Mouse (Mus musculus): Measurements from ENCODE around the gene Myrip. TPM values are rescaled to one million over a fixed set of nuclear protein-coding genes. Genes with fewer than 3 reads are reported as not detected.
A peak's percentile ranks its signal among the peaks of the same experiment; 100 is the strongest.

Gene Myrip
- polyA plus RNA-seq, 1 experiment from 2014 or later, result 0.38 TPM

GRCm38 (mm10) chr9:120356490-120356889 is 55.2 kb downstream of the Myrip start:
- Histone ChIP-seq H3K4me3 (replicated peaks) (no peak overlapping the region), H3K36me3 (no peaks in the 10 kb centered on the region), H3K4me2 (no peak overlapping the region), H3K27me3 (no peaks in the 10 kb centered on the region), H3K9me3 (no peaks in the 10 kb centered on the region), H3K9ac (replicated peaks) (no peak overlapping the region), H3K27ac (no peak overlapping the region), H3K4me1 (replicated peaks) (peaks cover 9% of the 10 kb centered on the region; the same call in 1 of the 2 replicates)
- WGBS, result 77% methylated on average over 6 of the region's 6 CpGs
- ATAC-seq (ENCODE audit: insufficient number of reproducible peaks, insufficient read depth, low FRiP score, low TSS enrichment, low read depth), result no peak

- Histone ChIP-seq H3K9me3 (no peaks in the 10 kb centered on the region), H3K9ac (replicated peaks) (no peak overlapping the region), H3K27me3 (no peaks in the 10 kb centered on the region), H3K4me1 (replicated peaks) (peaks cover 9% of the 10 kb centered on the region; the same call in 1 of the 2 replicates), H3K4me2 (no peak overlapping the region), H3K4me3 (replicated peaks) (no peak overlapping the region), H3K27ac (no peak overlapping the region), H3K36me3 (no peaks in the 10 kb centered on the region)
- ATAC-seq (ENCODE audit: insufficient number of reproducible peaks, insufficient read depth, low FRiP score, low TSS enrichment, low read depth), result no peak
- 75% methylated on average over 6 of the region's 6 CpGs for WGBS
Observed at GRCm38 (mm10) chr9:120358060-120358459, 56.7 kb downstream of the Myrip start.

GRCm38 (mm10) chr9:120360397-120361177 is 59.3 kb downstream of the Myrip start:
- Histone ChIP-seq H3K27ac (peak overlapping the region; percentile 56; the same call in 1 of the 2 replicates), H3K9me3 (no peaks in the 10 kb centered on the region), H3K36me3 (no peaks in the 10 kb centered on the region), H3K27me3 (no peaks in the 10 kb centered on the region), H3K4me3 (replicated peaks) (no peak overlapping the region), H3K4me1 (replicated peaks) (peaks cover 9% of the 10 kb centered on the region; the same call in 1 of the 2 replicates), H3K4me2 (no peak overlapping the region), H3K9ac (replicated peaks) (no peak overlapping the region)
- ATAC-seq (ENCODE audit: insufficient number of reproducible peaks, insufficient read depth, low FRiP score, low TSS enrichment, low read depth), result no peak
- 64% methylated on average over 14 of the region's 14 CpGs for WGBS

- H3K4me2 ChIP-seq, result no peak overlapping the region
- H3K36me3 ChIP-seq, result no peaks in the 10 kb centered on the region
- H3K9ac ChIP-seq (replicated peaks), result no peak overlapping the region
- no peak for ATAC-seq (ENCODE audit: insufficient number of reproducible peaks, insufficient read depth, low FRiP score, low TSS enrichment, low read depth)
- WGBS, result 87% methylated on average over 6 of the region's 6 CpGs
- H3K27me3 ChIP-seq, result no peaks in the 10 kb centered on the region
- H3K9me3 ChIP-seq, result no peaks in the 10 kb centered on the region
- H3K4me3 ChIP-seq (replicated peaks), result no peak overlapping the region
- peaks cover 9% of the 10 kb centered on the region; the same call in 1 of the 2 replicates for H3K4me1 ChIP-seq (replicated peaks)
- H3K27ac ChIP-seq, result no peak overlapping the region
Observed at GRCm38 (mm10) chr9:120361656-120362055, 60.3 kb downstream of the Myrip start.

- WGBS, result 69% methylated on average over 3 of the region's 3 CpGs
- peaks cover 9% of the 10 kb centered on the region; the same call in 1 of the 2 replicates for H3K4me1 ChIP-seq (replicated peaks)
- no peak overlapping the region for H3K9ac ChIP-seq (replicated peaks)
- no peak for ATAC-seq (ENCODE audit: insufficient number of reproducible peaks, insufficient read depth, low FRiP score, low TSS enrichment, low read depth)
- no peak overlapping the region for H3K4me3 ChIP-seq (replicated peaks)
- H3K4me2 ChIP-seq, result no peak overlapping the region
- H3K9me3 ChIP-seq, result no peaks in the 10 kb centered on the region
- H3K36me3 ChIP-seq, result no peaks in the 10 kb centered on the region
- H3K27ac ChIP-seq, result no peak overlapping the region
- no peaks in the 10 kb centered on the region for H3K27me3 ChIP-seq
Observed at GRCm38 (mm10) chr9:120362684-120363083, 61.4 kb downstream of the Myrip start.

- Histone ChIP-seq H3K4me3 (replicated peaks) (no peak overlapping the region), H3K9ac (replicated peaks) (no peak overlapping the region), H3K9me3 (no peaks in the 10 kb centered on the region), H3K4me2 (no peak overlapping the region), H3K27me3 (no peaks in the 10 kb centered on the region), H3K27ac (no peak overlapping the region), H3K36me3 (no peaks in the 10 kb centered on the region), H3K4me1 (replicated peaks) (peaks cover 9% of the 10 kb centered on the region; the same call in 1 of the 2 replicates)
- WGBS, result 85% methylated on average over 19 of the region's 19 CpGs
- ATAC-seq (ENCODE audit: insufficient number of reproducible peaks, insufficient read depth, low FRiP score, low TSS enrichment, low read depth), result no peak
Observed at GRCm38 (mm10) chr9:120364653-120365283, 63.5 kb downstream of the Myrip start.

GRCm38 (mm10) chr9:120367526-120367925 is 66.2 kb downstream of the Myrip start:
- Histone ChIP-seq H3K4me2 (no peak overlapping the region), H3K36me3 (no peaks in the 10 kb centered on the region), H3K4me1 (replicated peaks) (no peaks in the 10 kb centered on the region), H3K9ac (replicated peaks) (no peak overlapping the region), H3K4me3 (replicated peaks) (no peak overlapping the region), H3K27me3 (no peaks in the 10 kb centered on the region), H3K9me3 (no peaks in the 10 kb centered on the region), H3K27ac (no peak overlapping the region)
- no peak for ATAC-seq (ENCODE audit: insufficient number of reproducible peaks, insufficient read depth, low FRiP score, low TSS enrichment, low read depth)
- 90% methylated on average over 1 of the region's 1 CpGs for WGBS

- Histone ChIP-seq H3K9me3 (no peaks in the 10 kb centered on the region), H3K4me1 (replicated peaks) (no peaks in the 10 kb centered on the region), H3K36me3 (no peaks in the 10 kb centered on the region), H3K9ac (replicated peaks) (no peak overlapping the region), H3K27me3 (no peaks in the 10 kb centered on the region), H3K4me2 (no peak overlapping the region), H3K27ac (no peak overlapping the region), H3K4me3 (replicated peaks) (no peak overlapping the region)
- WGBS, result 80% methylated on average over 5 of the region's 5 CpGs
- ATAC-seq (ENCODE audit: insufficient number of reproducible peaks, insufficient read depth, low FRiP score, low TSS enrichment, low read depth), result no peak
Observed at GRCm38 (mm10) chr9:120371633-120372032, 70.3 kb downstream of the Myrip start.

- no peaks in the 10 kb centered on the region for H3K4me1 ChIP-seq (replicated peaks)
Observed at GRCm38 (mm10) chr9:120372347-120372746, 71.0 kb downstream of the Myrip start.

GRCm38 (mm10) chr9:120377726-120378125 is 76.4 kb downstream of the Myrip start:
- no peaks in the 10 kb centered on the region for H3K36me3 ChIP-seq
- WGBS, result 31% methylated on average over 11 of the region's 11 CpGs
- ATAC-seq (ENCODE audit: insufficient number of reproducible peaks, insufficient read depth, low FRiP score, low TSS enrichment, low read depth), result no peak

More at GRCm38 (mm10) chr9:120372347-120372746, 71.0 kb downstream of the Myrip start:
- Histone ChIP-seq H3K36me3 (no peaks in the 10 kb centered on the region), H3K9ac (replicated peaks) (no peak overlapping the region), H3K27ac (no peak overlapping the region), H3K9me3 (no peaks in the 10 kb centered on the region), H3K4me2 (no peak overlapping the region), H3K27me3 (no peaks in the 10 kb centered on the region), H3K4me3 (replicated peaks) (no peak overlapping the region)
- no peak for ATAC-seq (ENCODE audit: insufficient number of reproducible peaks, insufficient read depth, low FRiP score, low TSS enrichment, low read depth)
- 85% methylated on average over 6 of the region's 6 CpGs for WGBS

GRCm38 (mm10) chr9:120395188-120395587 is 93.9 kb downstream of the Myrip start:
- H3K36me3 ChIP-seq, result no peaks in the 10 kb centered on the region
- no peak overlapping the region for H3K4me3 ChIP-seq (replicated peaks)
- 41% methylated on average over 9 of the region's 9 CpGs for WGBS
- ATAC-seq (ENCODE audit: insufficient number of reproducible peaks, insufficient read depth, low FRiP score, low TSS enrichment, low read depth), result no peak
- no peaks in the 10 kb centered on the region for H3K4me1 ChIP-seq (replicated peaks)
- no peaks in the 10 kb centered on the region for H3K27me3 ChIP-seq
- H3K9me3 ChIP-seq, result peaks cover 3% of the 10 kb centered on the region; the same call in 1 of the 2 replicates
- no peak overlapping the region for H3K9ac ChIP-seq (replicated peaks)
- H3K27ac ChIP-seq, result no peak overlapping the region
- H3K4me2 ChIP-seq, result no peak overlapping the region

More at GRCm38 (mm10) chr9:120377726-120378125, 76.4 kb downstream of the Myrip start:
- no peak overlapping the region for H3K4me3 ChIP-seq (replicated peaks)
- H3K4me1 ChIP-seq (replicated peaks), result no peaks in the 10 kb centered on the region
- no peaks in the 10 kb centered on the region for H3K9me3 ChIP-seq
- no peak overlapping the region for H3K27ac ChIP-seq
- no peak overlapping the region for H3K9ac ChIP-seq (replicated peaks)
- H3K4me2 ChIP-seq, result no peak overlapping the region
- no peaks in the 10 kb centered on the region for H3K27me3 ChIP-seq
